ENCODE assay signal across 10 mouse cellular contexts in the genomic region with DNA sequence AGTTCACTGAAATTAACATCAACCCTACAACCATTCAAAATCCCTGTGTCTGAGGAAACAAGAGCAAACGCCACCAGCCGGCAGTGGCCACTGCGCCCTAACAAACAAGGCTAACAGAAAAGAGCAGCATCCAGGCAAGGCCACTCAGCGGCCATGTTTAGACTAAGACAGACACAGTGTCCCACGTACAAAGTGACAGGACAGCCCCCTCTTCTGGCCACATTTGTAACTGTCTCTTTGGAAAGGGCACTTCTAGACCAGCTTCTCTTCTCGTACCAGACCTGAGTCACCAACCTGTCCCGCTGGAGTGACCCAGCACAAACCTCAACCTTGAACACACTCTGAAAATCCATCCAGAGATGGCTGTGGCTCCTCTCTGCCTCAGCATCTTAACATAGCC.
DNase-seq lines count a peak whose midpoint lies in the region; ATAC-seq and TF ChIP-seq lines count a peak whose summit lies in the region.
"Had no signal": no experiment of that assay in that cellular context is flagged by ENCODE, and none has a peak within 500 bp of the region (broad histone marks: within the 10 kb centered on the region; RNA-seq: fewer than 3 reads in every experiment).

No protein-coding gene starts in this region.

- peak; percentile 30 for DNase-seq in liver
- peak; percentile 53 for DNase-seq in adrenal gland, postnatal 25 days
- peak; percentile 86 for DNase-seq in embryonic facial prominence, embryonic 11.5 days (ENCODE audit: low spot score)
- peak; percentile 67 to 69 for DNase-seq in heart, postnatal 36 days
- DNase-seq in liver, adult 2 months (ENCODE audit: extremely low read depth, low read depth, low spot score) = no peak
- peak; percentile 93 for DNase-seq in naive thymus-derived CD4-positive, alpha-beta T cell, adult 2 months (ENCODE audit: low read depth)
- peak; percentile 82 for DNase-seq in thymus, postnatal 0 days (ENCODE audit: low spot score)

- 0 out of 2 replicates have a peak, but pooled peaks cover 2% of the 10 kb centered on the region for H3K27me3 ChIP-seq in liver, embryonic 12.5 days (replicated peaks)
- H3K27me3 ChIP-seq in embryonic facial prominence, embryonic 11.5 days (ENCODE audit: control insufficient read depth, insufficient read depth, low read length) = no peaks in the 10 kb centered on the region
- no peaks in the 10 kb centered on the region for H3K27me3 ChIP-seq in liver, adult 2 months (ENCODE audit: control insufficient read depth, insufficient read depth, low read length)
- H3K27me3 ChIP-seq: embryonic facial prominence, embryonic 12.5 days; limb, embryonic 15.5 days had no signal

- 37% methylated on average over 7 of the region's 7 CpGs for WGBS in liver, embryonic 12.5 days (ENCODE audit: insufficient replicate concordance)
- WGBS in embryonic facial prominence, embryonic 11.5 days = 39% methylated on average over 7 of the region's 7 CpGs
- 71% methylated on average over 7 of the region's 7 CpGs for WGBS in liver, adult 2 months

- H3K4me3 ChIP-seq in liver, embryonic 12.5 days = no peak overlapping the region
- H3K4me3 ChIP-seq in embryonic facial prominence, embryonic 11.5 days (ENCODE audit: low read depth, low read length) = no peak overlapping the region
- no peak overlapping the region for H3K4me3 ChIP-seq in liver, adult 2 months (ENCODE audit: insufficient read depth, low read depth, low read length)
- H3K4me3 ChIP-seq: embryonic facial prominence, embryonic 12.5 days; limb, embryonic 15.5 days had no signal

- H3K79me2 ChIP-seq in liver, adult 2 months (ENCODE audit: control insufficient read depth, insufficient read depth, low read length) = no peaks in the 10 kb centered on the region

- no peak overlapping the region for H3K4me2 ChIP-seq in liver, embryonic 12.5 days
- H3K4me2 ChIP-seq in embryonic facial prominence, embryonic 11.5 days (ENCODE audit: low read depth, low read length) = no peak overlapping the region
- H3K4me2 ChIP-seq: embryonic facial prominence, embryonic 12.5 days; limb, embryonic 15.5 days had no signal

- H3K36me3 ChIP-seq in liver, embryonic 12.5 days = no peaks in the 10 kb centered on the region
- no peaks in the 10 kb centered on the region for H3K36me3 ChIP-seq in embryonic facial prominence, embryonic 11.5 days (replicated peaks; ENCODE audit: control insufficient read depth, insufficient read depth, low read depth, low read length)
- no peaks in the 10 kb centered on the region; the same call in 1 of the 2 replicates for H3K36me3 ChIP-seq in liver, adult 2 months (ENCODE audit: control insufficient read depth, insufficient read depth, low read length)
- H3K36me3 ChIP-seq: embryonic facial prominence, embryonic 12.5 days; limb, embryonic 15.5 days had no signal

- TF ChIP-seq POLR2A in liver, adult 2 months (IDR thresholded peaks at IDR 0.05; ENCODE audit: extremely low read depth, insufficient read depth, low read length) = no peak

- intact Hi-C loops in heart, postnatal 36 days (cut with DNase I) = loop anchor here (1.0 to 5.0 kb wide), 2 partner anchors 70 to 214 kb away; no protein-coding TSS in a partner anchor

- H3K9ac ChIP-seq in liver, embryonic 12.5 days = no peak overlapping the region
- H3K9ac ChIP-seq in embryonic facial prominence, embryonic 11.5 days (replicated peaks; ENCODE audit: low read length) = no peak overlapping the region
- no peak overlapping the region for H3K9ac ChIP-seq in liver, adult 2 months (ENCODE audit: low read depth, low read length)
- H3K9ac ChIP-seq: embryonic facial prominence, embryonic 12.5 days; limb, embryonic 15.5 days had no signal

- no peaks in the 10 kb centered on the region for H3K9me3 ChIP-seq in liver, embryonic 12.5 days (replicated peaks)
- H3K9me3 ChIP-seq in embryonic facial prominence, embryonic 11.5 days (replicated peaks; ENCODE audit: control insufficient read depth, low read length) = no peaks in the 10 kb centered on the region
- H3K9me3 ChIP-seq: embryonic facial prominence, embryonic 12.5 days; limb, embryonic 15.5 days had no signal

- no peak overlapping the region for H3K27ac ChIP-seq in liver, embryonic 12.5 days
- H3K27ac ChIP-seq in embryonic facial prominence, embryonic 11.5 days (replicated peaks; ENCODE audit: low read depth, low read length) = no peak overlapping the region
- no peak overlapping the region for H3K27ac ChIP-seq in liver, adult 2 months (replicated peaks; ENCODE audit: insufficient read depth, low read depth, low read length)
- H3K27ac ChIP-seq: embryonic facial prominence, embryonic 12.5 days; limb, embryonic 15.5 days had no signal

- no peak for ATAC-seq in liver, embryonic 12.5 days
- ATAC-seq in embryonic facial prominence, embryonic 11.5 days (replicated peaks; ENCODE audit: insufficient number of reproducible peaks, low FRiP score, low TSS enrichment, low read depth) = no peak

- H3K4me1 ChIP-seq in liver, embryonic 12.5 days = peaks cover 10% of the 10 kb centered on the region; the same call in 1 of the 2 replicates
- H3K4me1 ChIP-seq in embryonic facial prominence, embryonic 11.5 days (ENCODE audit: control insufficient read depth, insufficient read depth, low read length) = peaks cover 6% of the 10 kb centered on the region
- H3K4me1 ChIP-seq in liver, adult 2 months (ENCODE audit: control insufficient read depth, insufficient read depth, low read length) = no peaks in the 10 kb centered on the region

- TF ChIP-seq CTCF in liver, adult 2 months (IDR thresholded peaks at IDR 0.05; ENCODE audit: low read depth, low read length) = peak; percentile 41
